Mouse (Mus musculus) bone marrow, adult 2 months (tissue): Measurements from ENCODE around the gene Pex11b. TPM values are rescaled to one million over a fixed set of nuclear protein-coding genes. Genes with fewer than 3 reads are reported as not detected.
"Not testable (repeated sequence)": the region's sequence is repeated elsewhere in the genome, so short reads cannot be mapped to it uniquely, and the experiment has no call there.

Experiments
- H3K27ac ChIP-seq: fragments of 200-500 bp; 2 replicates; pipeline ENCODE4 v1.5.1; 2012; ENCODE audit warnings: low read depth, mild to moderate bottlenecking, control low read depth, inconsistent platforms, low read length; ENCODE audit not compliant: control insufficient read depth, poor library complexity, insufficient read depth
- H3K4me1 ChIP-seq: fragments of 200-500 bp; 2 replicates; pipeline ENCODE4 v1.6.1; 2011; ENCODE audit warnings: low read length; ENCODE audit not compliant: control insufficient read depth, insufficient read depth
- H3K4me3 ChIP-seq: fragments of 200-500 bp; replicated peaks from 2 replicates; pipeline ENCODE3; 2011; ENCODE audit warnings: mild to moderate bottlenecking, low read depth, low read length, control low read depth; ENCODE audit not compliant: control insufficient read depth
- CTCF ChIP-seq: fragments of 200-500 bp; IDR thresholded peaks from 2 replicates; pipeline ENCODE4 v1.5.1; 2011; ENCODE audit warnings: low read length, control low read depth; ENCODE audit not compliant: control insufficient read depth, insufficient read depth
- POLR2A ChIP-seq: fragments of 200-500 bp; IDR thresholded peaks from 2 replicates; pipeline ENCODE4 v1.6.1; 2011; ENCODE audit warnings: low read depth, mild to moderate bottlenecking, control low read depth, low read length, borderline replicate concordance; ENCODE audit not compliant: control insufficient read depth
- WGBS: fragments of 180-500 bp; shearing (Covaris S2); methylation state at CpG from one replicate; pipeline ENCODE4 v1.1.7; 2018; 5-methylcytosine and 5-hydroxymethylcytosine counted together
- polyA plus RNA-seq: library from polyadenylated mRNA; stranded (reverse); fragments of >200 nt; gene quantifications from 2 replicates; pipeline ENCODE4 v1.2.4, GENCODE M21; 2011; ENCODE audit warnings: low replicate concordance; ENCODE audit not compliant: missing spikeins, insufficient read depth, insufficient read length

Gene Pex11b
- polyA plus RNA-seq, 1 experiment: 11.4 TPM

GRCm38 (mm10) chr3:96674442-96674841 lies 39.3 kb downstream of the Pex11b start:
- Histone ChIP-seq H3K27ac (no peak overlapping the region), H3K4me1 (no peaks in the 10 kb centered on the region), H3K4me3 (no peak overlapping the region)
- whole genome bisulfite sequencing: 74% methylated on average over 8 of the region's 8 CpGs
- TF ChIP-seq POLR2A (no peak), CTCF (no peak)

GRCm38 (mm10) chr3:96675171-96675570 lies 40.0 kb downstream of the Pex11b start:
- WGBS: 41% methylated on average over 3 of the region's 3 CpGs
- Histone ChIP-seq H3K4me1 (no peaks in the 10 kb centered on the region), H3K27ac (no peak overlapping the region), H3K4me3 (no peak overlapping the region)
- no peak for TF ChIP-seq POLR2A
- TF ChIP-seq CTCF: no peak

GRCm38 (mm10) chr3:96675690-96676089 lies 40.5 kb downstream of the Pex11b start:
- Histone ChIP-seq H3K27ac (no peak overlapping the region), H3K4me3 (no peak overlapping the region), H3K4me1 (no peaks in the 10 kb centered on the region)
- no peak for TF ChIP-seq CTCF
- TF ChIP-seq POLR2A: no peak
- 82% methylated on average over 3 of the region's 3 CpGs for WGBS

GRCm38 (mm10) chr3:96678456-96678855 lies 43.3 kb downstream of the Pex11b start:
- TF ChIP-seq POLR2A (no peak), CTCF (no peak)
- Histone ChIP-seq H3K27ac (no peak overlapping the region), H3K4me3 (no peak overlapping the region), H3K4me1 (no peaks in the 10 kb centered on the region)
- WGBS: 75% methylated on average over 7 of the region's 7 CpGs

- 54% methylated on average over 5 of the region's 5 CpGs for WGBS
- no peak for TF ChIP-seq CTCF
- no peak for TF ChIP-seq POLR2A
- Histone ChIP-seq H3K4me3 (no peak overlapping the region), H3K27ac (no peak overlapping the region), H3K4me1 (no peaks in the 10 kb centered on the region)
Measured at GRCm38 (mm10) chr3:96679159-96679674, 44.0 kb downstream of the Pex11b start.

- H3K27ac ChIP-seq: no peak overlapping the region
- 47% methylated on average over 12 of the region's 12 CpGs for WGBS
- H3K4me1 ChIP-seq: no peaks in the 10 kb centered on the region
- no peak overlapping the region for H3K4me3 ChIP-seq
- TF ChIP-seq POLR2A (no peak), CTCF (no peak)
Measured at GRCm38 (mm10) chr3:96680269-96680956, 45.2 kb downstream of the Pex11b start.

- TF ChIP-seq CTCF: no peak
- TF ChIP-seq POLR2A: no peak
- 85% methylated on average over 3 of the region's 3 CpGs for WGBS
- Histone ChIP-seq H3K27ac (no peak overlapping the region), H3K4me3 (no peak overlapping the region), H3K4me1 (no peaks in the 10 kb centered on the region)
Measured at GRCm38 (mm10) chr3:96683496-96683895, 48.3 kb downstream of the Pex11b start.

- Histone ChIP-seq H3K4me1 (no peaks in the 10 kb centered on the region), H3K27ac (no peak overlapping the region), H3K4me3 (no peak overlapping the region)
- TF ChIP-seq POLR2A: no peak
- TF ChIP-seq CTCF: no peak
- WGBS: 56% methylated on average over 17 of the region's 17 CpGs
Measured at GRCm38 (mm10) chr3:96684151-96684821, 49.1 kb downstream of the Pex11b start.

- TF ChIP-seq POLR2A (no peak), CTCF (no peak)
- H3K4me3 ChIP-seq: no peak overlapping the region
- H3K27ac ChIP-seq: no peak overlapping the region
- H3K4me1 ChIP-seq: no peaks in the 10 kb centered on the region
- 23% methylated on average over 28 of the region's 28 CpGs for WGBS
Measured at GRCm38 (mm10) chr3:96684822-96685156, 49.6 kb downstream of the Pex11b start.

- not testable (repeated sequence) for H3K27ac ChIP-seq, H3K4me1 ChIP-seq, H3K4me3 ChIP-seq
- WGBS: 86% methylated on average over 5 of the region's 5 CpGs
Measured at GRCm38 (mm10) chr3:96686057-96686456, 50.9 kb downstream of the Pex11b start.
